ENCODE assay signal across 15 mouse cellular contexts in genomic region chr11:94934526-94934925, GRCm38 (mm10). TPM values are rescaled to one million over a fixed set of nuclear protein-coding genes. Genes with fewer than 3 reads are reported as not detected.
DNase-seq lines count a peak whose midpoint lies in the region; ATAC-seq and TF ChIP-seq lines count a peak whose summit lies in the region.
"Had no signal": no experiment of that assay in that cellular context is flagged by ENCODE, and none has a peak within 500 bp of the region (broad histone marks: within the 10 kb centered on the region; RNA-seq: fewer than 3 reads in every experiment).

No protein-coding gene starts in this region.

- peak overlapping the region; percentile 29; the same call in 1 of the 2 replicates for H3K4me2 ChIP-seq in heart, embryonic 16.5 days (ENCODE audit: low read depth, low read length)
- H3K4me2 ChIP-seq in heart, embryonic 11.5 days: no peak overlapping the region
- no peak overlapping the region for H3K4me2 ChIP-seq in lung, postnatal 0 days (replicated peaks; ENCODE audit: low read depth, low read length)
- H3K4me2 ChIP-seq in intestine, embryonic 16.5 days (ENCODE audit: low read depth, low read length): peak overlapping the region; percentile 28
- peak overlapping the region; percentile 57 for H3K4me2 ChIP-seq in stomach, postnatal 0 days (replicated peaks; ENCODE audit: low read depth)
- H3K4me2 ChIP-seq: hindbrain, embryonic 15.5 days; liver, embryonic 15.5 days; midbrain, embryonic 12.5 days had no signal

- TF ChIP-seq EP300 in lung, postnatal 0 days (IDR thresholded peaks at IDR 0.05): no peak
- no peak for TF ChIP-seq EP300 in stomach, postnatal 0 days (optimal IDR thresholded peaks at IDR 0.05)

- H3K27ac ChIP-seq in heart, embryonic 16.5 days (ENCODE audit: low read length): peak overlapping the region; percentile 74
- H3K27ac ChIP-seq in heart, embryonic 11.5 days (ENCODE audit: low read depth, low read length): no peak overlapping the region
- H3K27ac ChIP-seq in lung, postnatal 0 days (ENCODE audit: low read length): peak overlapping the region; percentile 59; the same call in 1 of the 2 replicates
- H3K27ac ChIP-seq in intestine, embryonic 16.5 days (ENCODE audit: low read length): peak overlapping the region; percentile 92
- H3K27ac ChIP-seq in stomach, postnatal 0 days (replicated peaks): peak overlapping the region; percentile 95
- H3K27ac ChIP-seq: hindbrain, embryonic 15.5 days; liver, embryonic 15.5 days; midbrain, embryonic 12.5 days had no signal

- no peaks in the 10 kb centered on the region for H3K36me3 ChIP-seq in heart, embryonic 16.5 days (ENCODE audit: control insufficient read depth, insufficient read depth)
- H3K36me3 ChIP-seq in heart, embryonic 11.5 days (ENCODE audit: control insufficient read depth, insufficient read depth, low read length): no peaks in the 10 kb centered on the region
- H3K36me3 ChIP-seq in lung, postnatal 0 days (ENCODE audit: insufficient read depth, low read length): no peaks in the 10 kb centered on the region
- no peaks in the 10 kb centered on the region for H3K36me3 ChIP-seq in intestine, embryonic 16.5 days (ENCODE audit: control insufficient read depth, insufficient read depth, low read length)
- H3K36me3 ChIP-seq in stomach, postnatal 0 days (ENCODE audit: control insufficient read depth, insufficient read depth, low read length): peaks cover 4% of the 10 kb centered on the region; the same call in 1 of the 2 replicates
- H3K36me3 ChIP-seq: hindbrain, embryonic 15.5 days; liver, embryonic 15.5 days; midbrain, embryonic 12.5 days had no signal

- no peak for ATAC-seq in heart, embryonic 16.5 days (replicated peaks; ENCODE audit: extremely low read depth, insufficient read depth, low FRiP score)
- no peak for ATAC-seq in heart, embryonic 11.5 days (replicated peaks; ENCODE audit: insufficient number of reproducible peaks, low FRiP score, low TSS enrichment)
- no peak for ATAC-seq in lung, postnatal 0 days
- ATAC-seq in intestine, embryonic 16.5 days: no peak
- ATAC-seq in stomach, postnatal 0 days (ENCODE audit: low FRiP score, low TSS enrichment): no peak
- ATAC-seq: Patski had no signal

- no peaks in the 10 kb centered on the region for H3K9me3 ChIP-seq in heart, embryonic 16.5 days (replicated peaks; ENCODE audit: control insufficient read depth, low read length)
- no peaks in the 10 kb centered on the region for H3K9me3 ChIP-seq in heart, embryonic 11.5 days (replicated peaks; ENCODE audit: control insufficient read depth, low read length)
- H3K9me3 ChIP-seq in lung, postnatal 0 days (ENCODE audit: low read length): no peaks in the 10 kb centered on the region
- H3K9me3 ChIP-seq in intestine, embryonic 16.5 days (ENCODE audit: control insufficient read depth, low read length): no peaks in the 10 kb centered on the region
- H3K9me3 ChIP-seq in stomach, postnatal 0 days (ENCODE audit: control insufficient read depth, low read length): no peaks in the 10 kb centered on the region
- H3K9me3 ChIP-seq: hindbrain, embryonic 15.5 days; liver, embryonic 15.5 days; midbrain, embryonic 12.5 days had no signal

- H3K4me1 ChIP-seq in heart, embryonic 16.5 days (ENCODE audit: control insufficient read depth, insufficient read depth, low read length): peaks cover 24% of the 10 kb centered on the region
- peaks cover 31% of the 10 kb centered on the region for H3K4me1 ChIP-seq in heart, embryonic 11.5 days (ENCODE audit: control insufficient read depth, insufficient read depth, low read length)
- no peaks in the 10 kb centered on the region for H3K4me1 ChIP-seq in lung, postnatal 0 days (ENCODE audit: insufficient read depth, low read depth, low read length)
- H3K4me1 ChIP-seq in intestine, embryonic 16.5 days (ENCODE audit: control insufficient read depth, insufficient read depth, low read length): peaks cover 29% of the 10 kb centered on the region
- peaks cover 2% of the 10 kb centered on the region; the same call in 1 of the 2 replicates for H3K4me1 ChIP-seq in stomach, postnatal 0 days (replicated peaks; ENCODE audit: control insufficient read depth, insufficient read depth)

- DNase-seq in lung, postnatal 0 days (ENCODE audit: low spot score): peak; percentile 59
- DNase-seq in lung, postnatal 14 days: no peak
- DNase-seq in stomach, postnatal 0 days (ENCODE audit: low spot score): no peak
- DNase-seq in cerebellum, postnatal 14 days: no peak
- DNase-seq in right cerebral cortex, postnatal 10 days (ENCODE audit: low spot score in 2 of 2): no peak
- DNase-seq: cerebellum, postnatal 36 days; retina, postnatal 1 day had no signal

- no peak overlapping the region for H3K9ac ChIP-seq in heart, embryonic 16.5 days (ENCODE audit: low read length)
- H3K9ac ChIP-seq in heart, embryonic 11.5 days (ENCODE audit: low read depth, low read length): no peak overlapping the region
- no peak overlapping the region for H3K9ac ChIP-seq in lung, postnatal 0 days (replicated peaks; ENCODE audit: low read depth)
- peak overlapping the region; percentile 77; the same call in 1 of the 2 replicates for H3K9ac ChIP-seq in intestine, embryonic 16.5 days (ENCODE audit: low read depth, low read length)
- 0 out of 2 replicates have a peak overlapping the region, but pooled peaks have one; percentile 35 for H3K9ac ChIP-seq in stomach, postnatal 0 days (ENCODE audit: low read length)
- H3K9ac ChIP-seq: hindbrain, embryonic 15.5 days; liver, embryonic 15.5 days; midbrain, embryonic 12.5 days had no signal

- H3K27me3 ChIP-seq in heart, embryonic 16.5 days (ENCODE audit: control insufficient read depth, insufficient read depth, low read length): peaks cover 20% of the 10 kb centered on the region
- peaks cover 36% of the 10 kb centered on the region for H3K27me3 ChIP-seq in heart, embryonic 11.5 days (ENCODE audit: control insufficient read depth, insufficient read depth, low read length)
- peaks cover 16% of the 10 kb centered on the region; the same call in 1 of the 2 replicates for H3K27me3 ChIP-seq in lung, postnatal 0 days (replicated peaks; ENCODE audit: insufficient read depth, low read length)
- peaks cover 3% of the 10 kb centered on the region; the same call in 1 of the 2 replicates for H3K27me3 ChIP-seq in intestine, embryonic 16.5 days (replicated peaks; ENCODE audit: control insufficient read depth, insufficient read depth, low read length)
- H3K27me3 ChIP-seq in stomach, postnatal 0 days (ENCODE audit: control insufficient read depth, insufficient read depth, low read length): no peaks in the 10 kb centered on the region
- H3K27me3 ChIP-seq: Patski had no signal

- H3K4me3 ChIP-seq in heart, embryonic 16.5 days (ENCODE audit: low read length): no peak overlapping the region
- no peak overlapping the region for H3K4me3 ChIP-seq in heart, embryonic 11.5 days (ENCODE audit: low read depth, low read length)
- no peak overlapping the region for H3K4me3 ChIP-seq in lung, postnatal 0 days (ENCODE audit: low read depth, low read length)
- no peak overlapping the region for H3K4me3 ChIP-seq in intestine, embryonic 16.5 days (ENCODE audit: low read length)
- no peak overlapping the region for H3K4me3 ChIP-seq in stomach, postnatal 0 days (ENCODE audit: low read depth, low read length)
- H3K4me3 ChIP-seq: hindbrain, embryonic 15.5 days; liver, embryonic 15.5 days; midbrain, embryonic 12.5 days had no signal

- no peak for TF ChIP-seq CTCF in lung, postnatal 0 days (IDR thresholded peaks at IDR 0.05)
- no peak for TF ChIP-seq CTCF in stomach, postnatal 0 days (IDR thresholded peaks at IDR 0.05; ENCODE audit: low read depth)

- 41% methylated on average over 11 of the region's 11 CpGs for WGBS in heart, embryonic 16.5 days
- 41% methylated on average over 11 of the region's 11 CpGs for WGBS in heart, embryonic 11.5 days (ENCODE audit: insufficient replicate concordance)
- WGBS in lung, postnatal 0 days: 38% methylated on average over 11 of the region's 11 CpGs
- WGBS in intestine, embryonic 16.5 days: 23% methylated on average over 11 of the region's 11 CpGs
- WGBS in stomach, postnatal 0 days: 36% methylated on average over 11 of the region's 11 CpGs

RNA-seq across cellular contexts. Expression of gene Col1a1, which starts 1.5 kb away (rescaled TPM):
- polyA plus RNA-seq in heart, embryonic 16.5 days (2015; fragmentation: Nextera tagmentation; extraction: Ambion mirVana): 669 and 799 TPM in 2 replicates
- 129 and 157 TPM in 2 replicates for polyA plus RNA-seq in heart, embryonic 11.5 days (2014; fragmentation: Nextera tagmentation; extraction: Ambion mirVana)
- 464 and 478 TPM in 2 replicates for polyA plus RNA-seq in lung, postnatal 0 days (2015; fragmentation: Nextera tagmentation; extraction: Ambion mirVana)
- 890 and 1,013 TPM in 2 replicates for polyA plus RNA-seq in intestine, embryonic 16.5 days (2015; fragmentation: Nextera tagmentation; extraction: Ambion mirVana)
- polyA plus RNA-seq in stomach, postnatal 0 days (2015; fragmentation: Nextera tagmentation; extraction: Ambion mirVana): 816 and 869 TPM in 2 replicates

RNA-seq across cellular contexts. Expression of gene Hils1, which starts 32.9 kb away (rescaled TPM):
- 0.33 TPM in 1 of 2 replicates, not detected in the other for polyA plus RNA-seq in heart, embryonic 16.5 days (2015; fragmentation: Nextera tagmentation; extraction: Ambion mirVana)
- polyA plus RNA-seq in heart, embryonic 11.5 days (2014; fragmentation: Nextera tagmentation; extraction: Ambion mirVana): 0.24 TPM in 1 of 2 replicates, not detected in the other
- polyA plus RNA-seq in lung, postnatal 0 days (2015; fragmentation: Nextera tagmentation; extraction: Ambion mirVana): not detected in 2 replicates
- not detected in 2 replicates for polyA plus RNA-seq in intestine, embryonic 16.5 days (2015; fragmentation: Nextera tagmentation; extraction: Ambion mirVana)
- polyA plus RNA-seq in stomach, postnatal 0 days (2015; fragmentation: Nextera tagmentation; extraction: Ambion mirVana): not detected in 2 replicates
- polyA plus RNA-seq: hindbrain, embryonic 15.5 days; liver, embryonic 15.5 days; midbrain, embryonic 12.5 days; neural tube, embryonic 11.5 days; Patski had no signal

RNA-seq across cellular contexts. Expression of gene Sgca, which starts 41.6 kb away (rescaled TPM):
- polyA plus RNA-seq in heart, embryonic 16.5 days (2015; fragmentation: Nextera tagmentation; extraction: Ambion mirVana): 27.9 and 29.4 TPM in 2 replicates
- polyA plus RNA-seq in heart, embryonic 11.5 days (2014; fragmentation: Nextera tagmentation; extraction: Ambion mirVana): 24.7 and 25.3 TPM in 2 replicates
- 0.33 and 0.55 TPM in 2 replicates for polyA plus RNA-seq in lung, postnatal 0 days (2015; fragmentation: Nextera tagmentation; extraction: Ambion mirVana)
- polyA plus RNA-seq in intestine, embryonic 16.5 days (2015; fragmentation: Nextera tagmentation; extraction: Ambion mirVana): 0.26 and 0.36 TPM in 2 replicates
- 0.47 and 0.80 TPM in 2 replicates for polyA plus RNA-seq in stomach, postnatal 0 days (2015; fragmentation: Nextera tagmentation; extraction: Ambion mirVana)
- polyA plus RNA-seq: midbrain, embryonic 12.5 days had no signal

RNA-seq across cellular contexts. Expression of gene Ppp1r9b, which starts 56.3 kb away (rescaled TPM):
- 5.8 and 6.4 TPM in 2 replicates for polyA plus RNA-seq in heart, embryonic 16.5 days (2015; fragmentation: Nextera tagmentation; extraction: Ambion mirVana)
- 11.4 and 16.3 TPM in 2 replicates for polyA plus RNA-seq in heart, embryonic 11.5 days (2014; fragmentation: Nextera tagmentation; extraction: Ambion mirVana)
- 9.8 and 11.5 TPM in 2 replicates for polyA plus RNA-seq in lung, postnatal 0 days (2015; fragmentation: Nextera tagmentation; extraction: Ambion mirVana)
- polyA plus RNA-seq in intestine, embryonic 16.5 days (2015; fragmentation: Nextera tagmentation; extraction: Ambion mirVana): 5.2 and 5.6 TPM in 2 replicates
- polyA plus RNA-seq in stomach, postnatal 0 days (2015; fragmentation: Nextera tagmentation; extraction: Ambion mirVana): 4.9 and 5.4 TPM in 2 replicates

Comparison
In these comparisons a context has a peak if more than half of its experiments do, and no peak if none do; other contexts are left out.
1. H3K4me2 ChIP-seq: peak in heart, embryonic 16.5 days (single experiment), intestine, embryonic 16.5 days (single experiment) and stomach, postnatal 0 days (single experiment); none in heart, embryonic 11.5 days (single experiment) and lung, postnatal 0 days (single experiment).
2. H3K9ac ChIP-seq: peak in intestine, embryonic 16.5 days (single experiment) and stomach, postnatal 0 days (single experiment); none in heart, embryonic 16.5 days (single experiment), heart, embryonic 11.5 days (single experiment) and lung, postnatal 0 days (single experiment).
3. RNA of gene Sgca, which starts 41.6 kb away (polyA plus RNA-seq): 27.9 to 29.4 TPM in heart, embryonic 16.5 days and 24.7 to 25.3 TPM in heart, embryonic 11.5 days; 0.33 to 0.55 TPM in lung, postnatal 0 days, 0.47 to 0.80 TPM in stomach, postnatal 0 days and 0.26 to 0.36 TPM in intestine, embryonic 16.5 days; every median in the first group is over 10 times any median in the second.